Mouse (Mus musculus): ENCODE results near the gene Lrrc28. TPM values are rescaled to one million over a fixed set of nuclear protein-coding genes. Genes with fewer than 3 reads are reported as not detected.
A peak's percentile ranks its signal among the peaks of the same experiment; 100 is the strongest.

Lrrc28 gene
- 10 to 100 TPM; 30.1 to 41.4 (median 32.4) TPM for total RNA-seq (2022)

DNA sequence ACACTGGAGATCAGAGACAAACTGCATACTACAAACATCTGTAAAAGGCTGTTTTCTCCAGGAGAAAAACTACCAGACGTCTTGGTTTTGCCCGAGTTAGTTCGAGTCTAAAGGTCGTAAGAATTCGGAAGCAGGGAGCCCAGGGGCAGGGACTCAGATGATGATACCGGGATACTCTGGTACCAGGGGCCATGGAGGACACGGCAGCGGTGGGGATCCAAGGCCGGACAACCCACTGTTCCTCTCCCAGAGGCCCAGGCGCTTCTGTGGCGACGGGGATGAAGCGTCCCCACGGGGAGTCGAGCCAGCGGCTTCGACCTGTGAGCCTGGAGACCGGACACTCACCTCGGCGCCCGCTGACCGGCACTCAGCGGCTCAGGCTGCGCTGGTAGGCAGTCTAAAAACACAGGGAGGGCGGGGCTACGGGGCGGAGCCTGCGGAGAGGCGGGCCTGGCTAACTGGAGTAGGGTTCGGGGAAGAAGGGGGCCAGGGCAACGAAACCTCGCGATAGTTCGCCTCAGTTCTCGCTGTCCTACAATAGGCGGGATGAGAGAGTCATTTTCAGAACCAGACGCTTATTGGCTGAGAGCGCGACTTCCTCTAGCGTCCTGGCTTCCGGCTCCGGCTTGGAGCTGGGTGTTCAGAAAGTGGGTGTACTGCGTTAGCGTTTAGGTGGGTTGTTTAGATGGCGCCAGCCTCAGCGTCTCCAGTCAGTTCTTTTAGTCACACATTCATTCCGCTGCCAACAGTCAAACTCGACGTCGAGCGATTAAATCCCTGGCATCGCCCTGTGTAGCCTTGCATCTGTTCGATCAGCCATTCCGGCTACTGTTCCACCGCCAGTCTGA lies at the start of gene Lrrc28:
Lrrc28 (minus strand) TSS at position 436 of the 848 bp plus-strand sequence.
- peak; percentile 96 to 98 for DNase-seq (ENCODE audit: low spot score in 2 of 2)

DNA sequence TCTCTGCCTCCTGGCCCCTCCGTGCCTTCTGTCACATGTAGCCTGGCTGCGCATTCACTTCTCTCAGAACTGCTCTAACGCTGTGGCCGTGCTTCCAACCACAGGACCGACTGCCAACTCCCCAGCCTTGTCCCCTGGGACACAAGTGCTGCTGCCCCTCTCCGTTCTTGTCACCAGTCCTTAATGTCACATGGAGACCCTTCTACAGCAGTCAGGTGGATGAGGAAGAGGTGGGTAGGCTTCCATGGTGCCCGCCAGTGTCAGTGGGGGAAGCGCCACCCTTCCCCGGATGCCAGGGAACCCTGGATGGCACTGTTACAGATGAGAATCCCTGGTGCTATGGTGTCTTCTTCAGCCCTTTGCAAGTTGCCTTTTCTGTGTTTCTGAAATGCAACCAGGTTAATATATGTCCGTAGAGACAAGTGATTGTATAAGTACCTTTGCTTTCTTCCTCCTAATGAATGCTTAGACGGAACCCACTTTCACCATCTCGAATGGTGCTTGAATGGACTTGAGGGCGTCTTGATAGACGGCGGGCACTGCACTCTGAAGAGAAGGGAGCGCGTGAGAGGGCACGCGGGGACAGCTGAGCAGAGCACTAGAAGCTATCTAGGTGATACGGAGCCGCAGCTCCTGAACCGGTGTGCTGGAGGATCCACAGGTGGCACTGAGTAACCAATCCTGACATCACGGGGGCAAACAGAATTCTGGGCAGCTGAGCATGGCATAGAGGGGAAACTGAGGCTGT lies 47.9 kb upstream of the Lrrc28 start:
- DNase-seq (ENCODE audit: low spot score in 2 of 2), result no peak

DNA sequence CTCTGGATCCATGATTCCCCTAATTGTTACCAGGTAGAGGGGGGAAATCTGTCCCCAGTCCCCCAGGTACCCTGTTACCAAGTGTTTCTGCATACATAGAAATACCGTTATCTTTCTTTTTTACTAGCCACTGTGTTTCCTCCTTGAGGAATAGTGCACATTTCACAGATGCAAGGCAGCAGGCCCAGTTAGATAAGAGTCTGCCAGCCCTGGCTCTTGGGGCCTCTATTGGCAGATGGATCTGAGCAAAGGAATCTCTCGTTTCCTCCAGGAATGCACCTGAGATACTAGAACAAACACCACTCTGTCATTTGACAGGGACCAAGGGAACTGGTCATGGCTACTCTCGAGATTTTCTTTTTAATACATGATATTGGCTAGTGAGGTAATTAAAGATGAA lies 47.1 kb upstream of the Lrrc28 start:
- DNase-seq (ENCODE audit: low spot score in 2 of 2), result no peak

DNA sequence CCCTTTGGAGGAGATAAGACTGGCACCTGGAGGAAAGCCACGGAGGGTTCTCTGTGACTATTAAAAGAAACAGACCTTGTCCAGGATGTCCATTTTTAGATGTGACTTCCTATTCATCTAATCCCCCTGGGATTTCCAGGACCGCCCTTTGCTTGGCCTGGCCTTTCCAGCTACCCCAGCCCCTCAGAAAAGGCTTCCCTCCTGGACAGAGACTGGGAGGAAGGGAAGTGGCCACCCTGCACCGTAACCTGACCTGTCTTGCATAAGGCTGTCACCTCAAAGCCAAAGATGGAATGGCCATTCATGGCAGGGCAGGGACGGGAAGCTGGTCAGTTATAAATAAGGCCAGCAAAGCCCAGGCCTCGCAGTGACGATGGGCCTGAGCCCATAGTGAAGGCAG lies 46.0 kb upstream of the Lrrc28 start:
- no peak for DNase-seq (ENCODE audit: low spot score in 2 of 2)

DNA sequence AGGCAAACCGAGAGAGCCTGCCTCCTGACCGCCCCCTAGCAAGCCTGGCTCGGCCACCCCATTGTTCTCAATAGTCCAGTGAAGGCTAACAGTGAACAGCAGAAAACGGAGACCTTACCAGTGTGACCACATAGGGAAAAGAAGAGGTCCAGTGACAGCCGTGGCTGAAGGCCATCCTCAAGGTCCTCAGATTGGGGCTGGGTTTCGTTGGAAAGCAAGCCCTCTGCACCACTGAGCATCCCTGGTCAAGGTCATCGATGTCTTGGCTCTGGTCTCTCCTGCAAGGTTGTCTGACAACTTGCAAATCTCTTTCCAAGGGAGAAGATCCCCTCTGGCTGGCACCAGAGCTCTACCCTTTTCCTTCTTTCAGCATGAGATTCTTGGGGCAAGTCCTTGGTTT lies 44.7 kb upstream of the Lrrc28 start:
- DNase-seq (ENCODE audit: low spot score in 2 of 2), result no peak

DNA sequence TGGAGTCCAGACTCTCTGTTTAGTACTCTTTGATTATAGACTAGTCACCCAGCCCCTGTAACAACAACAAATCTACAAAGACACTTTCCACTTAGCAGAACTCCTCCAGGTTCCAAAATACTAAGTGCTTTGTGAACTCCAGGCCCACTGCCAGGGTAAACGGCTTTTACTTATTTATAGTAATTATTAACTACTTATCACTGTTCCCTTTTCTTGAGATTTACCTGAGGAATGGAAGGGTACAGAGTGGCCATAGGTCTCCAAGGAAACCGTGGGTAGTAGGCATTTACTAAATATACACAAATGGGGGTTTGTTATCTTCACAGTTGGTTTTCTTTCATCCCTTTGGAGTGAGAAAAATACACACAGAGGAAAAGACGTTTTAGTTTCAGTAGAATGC lies 43.2 kb upstream of the Lrrc28 start:
- no peak for DNase-seq (ENCODE audit: low spot score in 2 of 2)

DNA sequence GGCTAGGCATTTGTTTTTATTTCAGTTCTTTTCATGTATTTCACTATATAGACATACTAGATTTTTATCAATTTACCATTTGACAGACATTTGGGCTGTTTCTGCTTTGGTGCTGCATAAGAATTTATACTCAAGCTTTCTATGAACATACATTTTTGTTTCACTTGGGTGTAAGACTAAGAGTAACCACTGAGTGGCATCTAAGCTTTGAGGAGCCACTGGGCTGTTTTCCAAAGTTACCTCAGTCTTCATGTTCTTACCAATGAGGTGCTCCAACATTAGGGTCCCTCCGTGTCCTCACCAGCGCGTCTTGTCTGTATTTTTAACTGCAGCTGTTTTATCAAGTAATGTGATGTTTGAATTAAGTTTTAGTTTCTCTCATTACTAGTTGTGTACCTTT lies 41.5 kb upstream of the Lrrc28 start:
- DNase-seq (ENCODE audit: low spot score in 2 of 2), result no peak

DNA sequence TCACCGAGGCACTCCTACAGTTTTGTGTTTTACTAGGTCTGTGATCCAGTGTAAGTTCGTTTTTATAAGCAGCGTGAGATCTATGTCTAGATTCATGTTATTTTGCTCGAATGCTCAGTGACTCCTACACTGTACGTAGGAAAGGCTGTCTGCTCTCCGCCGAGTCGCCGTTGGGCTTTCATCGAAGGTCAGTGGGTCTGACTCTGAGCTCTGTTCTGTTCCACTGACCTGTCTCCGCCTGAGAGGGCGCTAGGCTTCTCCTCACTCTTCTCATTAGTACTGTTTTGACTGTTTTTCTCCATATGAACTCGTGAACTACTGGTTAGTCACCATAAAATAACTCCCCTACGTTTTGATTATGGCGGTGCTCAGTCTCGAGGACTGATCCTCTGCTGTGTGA lies 37.9 kb upstream of the Lrrc28 start:
- DNase-seq (ENCODE audit: low spot score in 2 of 2), result no peak

DNA sequence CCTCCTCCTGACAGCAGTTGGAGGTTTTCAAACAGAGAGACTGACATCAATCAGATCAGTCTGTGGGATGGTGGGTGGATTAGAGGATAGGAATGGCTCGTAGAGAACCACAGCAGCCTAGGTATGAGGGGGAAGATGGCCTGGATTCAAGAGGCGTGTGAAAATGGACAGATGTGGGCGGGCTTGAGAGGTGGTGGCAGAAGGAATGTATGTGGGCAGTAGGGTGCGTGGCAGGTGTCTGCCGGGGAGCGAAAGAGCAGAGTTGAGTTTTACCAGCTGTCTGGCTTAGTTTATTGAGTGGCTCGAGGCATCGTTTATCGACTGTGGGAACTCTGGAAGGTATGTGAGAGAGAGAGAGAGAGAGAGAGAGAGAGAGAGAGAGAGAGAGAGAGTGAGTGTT lies 36.0 kb upstream of the Lrrc28 start:
- DNase-seq (ENCODE audit: low spot score in 2 of 2), result no peak

DNA sequence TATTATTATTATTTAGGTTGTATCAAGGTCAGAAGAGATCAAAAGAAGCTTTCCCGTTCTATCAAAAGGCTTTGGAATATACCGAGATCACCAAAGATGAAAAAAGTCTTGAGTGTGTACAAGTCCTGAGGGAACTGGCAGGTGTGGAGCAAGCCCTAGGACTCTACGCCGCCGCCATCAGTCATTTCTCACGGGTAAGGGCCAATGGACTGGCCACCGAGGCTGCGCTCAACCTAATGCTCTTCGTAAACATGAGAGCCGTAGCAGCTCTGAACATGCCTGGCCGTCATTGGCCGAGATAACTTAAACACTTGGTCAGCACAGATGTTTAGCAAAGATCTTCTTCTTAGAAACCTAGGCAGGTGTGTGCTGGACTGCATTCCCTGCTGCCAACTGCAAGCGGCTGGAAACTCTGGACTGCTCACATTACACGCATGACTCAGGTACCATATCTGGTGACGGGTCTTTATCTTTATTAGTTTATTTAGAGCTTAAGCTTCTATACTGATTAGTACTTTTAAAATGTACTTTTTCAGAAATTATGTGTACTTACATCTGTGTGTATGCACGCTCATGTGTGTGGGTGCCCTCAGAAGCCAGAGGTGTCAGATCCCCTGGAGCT lies 33.9 kb upstream of the Lrrc28 start:
- DNase-seq (ENCODE audit: low spot score in 2 of 2), result no peak

DNA sequence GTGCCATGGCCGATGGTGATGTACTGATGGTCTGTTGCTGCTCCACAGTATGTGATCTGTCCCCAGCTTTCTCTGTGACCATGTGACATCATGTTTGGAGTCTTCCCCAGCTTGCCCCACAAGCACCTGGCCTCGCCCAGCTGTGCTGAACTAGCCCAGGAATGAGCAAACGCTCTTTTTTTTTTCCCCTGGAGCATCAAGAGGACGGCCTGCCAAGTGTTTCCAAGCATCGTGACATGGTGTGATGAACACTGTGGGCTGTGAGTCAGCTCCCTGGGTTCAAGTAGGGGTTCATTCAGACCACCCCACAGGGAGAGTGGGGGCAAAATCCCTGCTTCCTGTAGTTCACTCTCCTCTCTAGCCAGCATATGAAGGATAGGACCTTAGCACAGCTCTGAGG lies 28.6 kb upstream of the Lrrc28 start:
- DNase-seq (ENCODE audit: low spot score in 2 of 2), result no peak

DNA sequence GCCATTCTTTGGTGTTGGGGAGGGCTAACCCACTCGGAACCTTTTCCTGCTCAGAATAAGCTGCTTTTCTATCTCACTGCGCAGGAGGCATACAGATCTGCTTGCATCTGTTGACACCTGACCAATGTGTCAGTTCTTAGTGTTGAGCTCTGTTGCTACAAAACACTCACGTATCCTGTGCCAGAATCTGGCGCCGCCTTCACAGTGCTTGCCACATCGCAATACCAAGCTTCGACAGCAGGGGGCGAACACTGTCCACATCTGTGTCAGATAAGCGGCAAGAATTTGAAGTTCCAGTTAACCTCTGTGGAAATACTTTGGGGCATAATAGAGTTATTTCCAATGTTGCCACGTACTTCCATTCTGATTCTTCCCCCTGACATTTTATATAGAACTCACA lies 27.6 kb upstream of the Lrrc28 start:
- peak; percentile 82 to 99 for DNase-seq (ENCODE audit: low spot score in 2 of 2)

DNA sequence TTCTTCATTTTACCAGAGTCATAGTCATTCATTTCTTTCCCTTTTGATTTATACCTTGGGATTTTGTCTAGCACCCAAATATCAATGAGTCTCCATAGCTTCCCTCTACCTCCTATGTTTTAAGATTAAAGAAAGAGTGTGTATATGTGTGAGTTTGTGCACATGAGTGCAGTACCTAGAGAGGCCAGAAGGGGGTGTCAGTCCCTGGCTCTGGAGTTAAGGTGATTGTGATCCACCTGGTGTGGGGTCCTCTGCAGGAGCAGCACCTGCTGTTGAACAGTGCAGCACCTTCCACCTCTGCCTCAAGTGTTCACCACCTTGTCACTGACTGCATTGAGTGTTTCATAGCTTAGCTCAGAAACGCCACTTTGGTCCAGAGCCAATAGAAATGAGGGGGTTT lies 25.9 kb upstream of the Lrrc28 start:
- no peak for DNase-seq (ENCODE audit: low spot score in 2 of 2)

DNA sequence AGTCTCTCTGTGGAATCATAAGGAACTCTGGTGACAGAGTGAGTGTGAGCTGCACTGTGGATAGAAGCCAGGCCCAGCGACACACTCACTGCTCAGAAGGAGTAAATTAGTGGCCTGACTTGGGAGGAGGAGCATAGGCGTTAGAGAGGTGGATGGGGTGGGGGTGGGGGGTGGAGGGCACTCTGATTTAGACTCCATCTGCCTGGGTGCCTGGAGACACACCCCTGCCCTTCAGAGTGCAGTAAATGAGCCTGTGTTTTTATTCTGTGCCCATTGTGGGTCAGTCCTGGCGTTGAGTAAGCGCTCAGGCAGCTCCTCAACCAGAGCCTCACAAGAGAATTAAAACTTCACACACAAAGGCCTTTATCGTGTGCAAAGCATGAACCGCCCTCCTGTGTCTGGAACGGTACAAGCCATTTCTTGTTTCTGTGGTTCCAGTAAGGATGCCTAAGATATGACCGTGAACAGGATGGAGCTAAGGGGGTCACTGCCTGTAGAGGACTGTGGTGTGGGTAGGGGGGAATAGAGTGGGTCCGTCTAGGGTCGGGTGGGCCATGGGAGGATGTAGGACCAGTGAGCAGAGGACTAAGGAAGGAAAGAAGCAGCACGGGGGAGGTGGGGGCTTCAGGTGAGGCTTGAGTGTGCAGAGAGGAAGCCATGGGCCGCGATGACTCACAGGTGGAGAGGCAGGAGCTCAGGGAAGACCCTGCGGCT lies 19.1 kb upstream of the Lrrc28 start:
- DNase-seq (ENCODE audit: low spot score in 2 of 2), result no peak

DNA sequence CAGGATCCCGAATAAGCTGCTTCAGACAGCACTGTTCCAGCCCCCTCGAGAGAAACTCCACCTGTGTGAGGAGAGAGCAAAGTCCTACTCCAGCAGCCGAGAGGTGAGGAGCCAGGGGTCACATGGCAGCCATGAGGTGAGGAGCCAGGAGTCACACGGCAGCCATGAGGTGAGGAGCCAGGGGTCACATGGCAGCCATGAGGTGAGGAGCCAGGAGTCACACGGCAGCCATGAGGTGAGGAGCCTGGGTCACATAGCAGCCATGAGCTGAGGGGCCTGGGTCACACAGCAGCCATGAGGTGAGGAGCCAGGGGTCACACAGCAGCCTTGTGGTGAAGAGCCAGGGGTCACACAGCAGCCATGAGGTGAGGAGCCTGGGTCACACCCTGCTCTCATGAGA lies 17.4 kb upstream of the Lrrc28 start:
- DNase-seq (ENCODE audit: low spot score in 2 of 2), result no peak

DNA sequence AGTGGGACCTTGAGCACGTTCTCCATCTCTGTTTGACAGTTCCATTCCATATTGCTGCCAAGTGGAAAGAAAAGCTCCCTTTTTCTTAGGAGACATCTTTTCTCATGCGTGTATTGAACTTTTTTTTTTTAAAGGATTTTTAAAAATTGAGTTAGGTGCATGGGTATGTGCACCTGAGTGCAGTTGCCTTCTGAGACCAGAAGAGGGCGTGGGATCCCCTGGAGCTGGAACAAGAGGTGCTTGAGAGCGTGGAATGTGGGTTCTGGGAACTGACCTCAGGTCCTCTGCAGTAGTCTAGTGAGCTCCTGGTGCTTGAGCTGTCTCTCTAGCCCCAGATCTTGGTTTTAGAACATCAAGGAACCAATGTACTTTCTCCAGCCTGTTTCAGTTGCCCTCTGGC lies 13.0 kb upstream of the Lrrc28 start:
- DNase-seq (ENCODE audit: low spot score in 2 of 2), result no peak

DNA sequence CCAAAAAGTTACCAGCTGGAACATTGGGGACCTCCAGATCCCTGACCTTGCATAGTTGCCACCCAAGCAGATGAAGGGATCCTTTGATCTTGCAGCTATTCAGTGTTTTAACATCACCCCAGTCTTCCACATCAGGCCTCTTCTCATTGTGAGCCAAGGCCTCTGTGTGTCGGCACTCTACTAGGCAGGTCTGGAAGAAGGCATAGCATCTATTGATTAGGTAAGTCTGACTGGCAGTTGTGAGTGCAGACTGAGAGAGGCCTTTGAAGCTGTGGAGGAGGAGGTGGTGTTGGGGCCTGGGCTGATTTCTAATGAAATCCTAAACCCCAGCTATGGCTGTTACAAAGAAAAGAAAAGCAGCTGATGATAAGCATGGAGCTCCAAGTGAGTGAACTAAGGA lies 10.1 kb upstream of the Lrrc28 start:
- no peak for DNase-seq (ENCODE audit: low spot score in 2 of 2)

DNA sequence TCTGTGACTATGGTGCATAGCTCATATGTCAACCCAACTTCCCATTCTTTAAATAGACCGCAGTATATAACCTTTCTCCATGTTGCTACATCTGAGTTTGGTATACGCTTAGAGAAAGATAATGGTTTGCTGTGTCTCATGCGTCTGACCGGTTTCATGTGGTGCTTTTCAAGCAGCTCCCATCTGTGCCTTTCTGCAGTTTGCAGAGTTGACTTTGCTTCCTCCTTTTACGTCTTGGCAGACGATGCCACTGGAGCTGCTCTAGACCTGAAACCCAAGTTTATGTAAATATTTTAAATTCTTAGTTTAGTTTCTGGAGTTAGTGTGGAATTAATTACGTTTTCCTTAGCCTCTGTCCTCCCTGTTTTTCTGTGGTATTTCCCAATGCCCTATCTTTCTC lies 9.6 kb upstream of the Lrrc28 start:
- DNase-seq (ENCODE audit: low spot score in 2 of 2), result no peak

DNA sequence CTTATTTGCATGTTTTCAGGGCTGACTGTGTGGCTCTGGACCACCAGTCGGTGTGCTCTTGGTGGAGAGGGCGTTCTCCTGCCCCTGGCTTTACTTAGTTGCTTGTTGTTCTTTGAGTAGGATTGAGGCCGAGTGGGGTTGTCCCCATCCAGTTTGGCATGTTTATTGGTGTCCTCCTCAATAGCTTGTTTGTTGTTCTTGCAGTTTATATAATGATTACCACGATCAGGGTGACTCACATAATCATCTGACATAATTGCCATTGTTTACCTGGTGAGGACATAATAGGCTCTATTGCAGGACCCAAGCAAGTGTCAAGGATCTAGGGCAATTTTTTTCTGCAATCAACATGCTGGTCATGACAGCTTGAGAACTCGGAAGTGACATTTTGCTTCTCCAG lies 7.1 kb upstream of the Lrrc28 start:
- no peak for DNase-seq (ENCODE audit: low spot score in 2 of 2)

DNA sequence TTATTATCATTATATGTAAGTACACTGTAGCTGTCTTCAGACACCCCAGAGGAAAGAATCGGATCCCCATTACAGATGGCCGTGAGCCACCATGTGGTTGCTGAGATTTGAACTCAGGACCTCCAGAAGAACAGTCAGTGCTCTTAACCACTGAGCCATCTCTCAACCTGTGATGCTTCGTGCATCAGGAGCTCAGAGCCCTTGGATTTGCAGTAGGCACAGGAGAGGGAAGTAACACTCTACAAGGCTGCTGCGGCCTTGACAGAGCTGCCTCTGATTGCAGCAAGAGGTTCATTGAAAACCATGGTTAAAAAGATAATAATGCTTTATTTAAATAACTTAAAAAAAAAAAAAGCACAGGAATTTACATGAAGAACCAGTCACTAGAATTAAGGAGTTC lies 3.3 kb upstream of the Lrrc28 start:
- DNase-seq (ENCODE audit: low spot score in 2 of 2), result no peak

DNA sequence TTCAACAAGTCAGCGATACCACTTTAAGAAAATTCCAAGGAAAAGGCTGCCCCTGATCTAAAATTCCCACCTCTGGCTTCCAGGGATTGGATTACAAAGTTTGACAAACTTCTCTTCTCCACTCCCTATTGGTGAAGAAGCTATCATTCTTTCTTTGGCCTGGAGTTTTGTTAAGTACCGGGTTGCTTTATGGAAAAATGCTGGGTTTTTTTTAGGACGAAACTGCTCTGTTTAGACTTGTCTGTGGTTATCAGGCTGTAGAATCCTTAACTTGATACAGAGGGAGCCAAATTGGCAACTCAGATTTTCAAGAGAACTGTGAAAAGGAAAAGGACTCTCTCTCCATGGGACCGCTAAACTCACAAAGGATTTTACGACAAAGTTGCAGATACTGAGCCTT lies 2.2 kb upstream of the Lrrc28 start, which contains the start of gene Ttc23:
Ttc23 (plus strand) TSS at position 134 of the 400 bp plus-strand sequence.
- DNase-seq (ENCODE audit: low spot score in 2 of 2), result no peak

DNA sequence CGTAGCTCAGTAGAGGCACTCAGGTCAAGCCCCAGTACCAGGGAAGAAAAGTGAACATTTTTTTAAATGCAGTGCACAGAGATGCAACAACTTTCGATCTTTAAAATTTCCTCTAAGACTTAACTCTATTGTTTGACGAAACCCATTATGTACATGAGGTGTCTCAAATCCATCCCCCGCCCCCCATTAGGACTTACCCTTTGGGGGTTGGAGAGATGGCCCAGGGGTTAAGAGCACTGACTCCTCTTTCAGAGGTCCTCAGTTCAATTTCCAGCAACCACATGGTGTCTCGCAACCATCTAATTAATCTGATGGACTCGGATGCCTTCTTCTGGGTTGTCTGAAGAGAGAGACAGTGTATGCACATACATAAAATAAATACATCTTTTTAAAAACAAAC lies 1.1 kb upstream of the Lrrc28 start:
- DNase-seq (ENCODE audit: low spot score in 2 of 2), result no peak
